Mouse (Mus musculus) C2C12 (cell line): ENCODE data around the gene Necap1.

Experiments used
- CTCF ChIP-seq: IDR thresholded peaks from one replicate; pipeline ENCODE4 v1.5.1; 2011; ENCODE audit not compliant: control insufficient read depth, insufficient read depth, insufficient read length
- MYOD1 ChIP-seq: IDR thresholded peaks from one replicate; pipeline ENCODE4 v1.6.1; 2011; ENCODE audit warnings: low read depth; ENCODE audit not compliant: control insufficient read depth, insufficient read length

- TF ChIP-seq CTCF (no peak), MYOD1 (no peak)
These were observed 11.8 kb upstream of the Necap1 start for GRCm38 (mm10) chr6:122862434-122862833.
